Mouse (Mus musculus) activated CD4-positive, CD25-positive, alpha-beta regulatory T cell, adult 9 weeks (primary cell): ENCODE measurements around the gene Gm21776. TPM values are rescaled to one million over a fixed set of nuclear protein-coding genes. Genes with fewer than 3 reads are reported as not detected.

ENCODE experiments used
- polyA plus RNA-seq: library from polyadenylated mRNA; unstranded; fragments of 100-300 nt; shearing (Covaris generic); gene quantifications from one replicate; pipeline ENCODE4 v1.2.1, GENCODE M21; 2017

Gm21776 gene
- not detected for polyA plus RNA-seq

GRCm38 (mm10) chrY:76378362-76378761 is at the start of gene Gm21776:
Gm21776 (plus strand) TSS chrY:76378662.

